Mouse (Mus musculus) MEL (cell line): ENCODE results near the gene Stard10. TPM values are rescaled to one million over a fixed set of nuclear protein-coding genes. Genes with fewer than 3 reads are reported as not detected.
A peak's percentile ranks its signal among the peaks of the same experiment; 100 is the strongest.

ENCODE experiments used
- DNase-seq: peaks from one replicate; pipeline ENCODE4 v3.0.0; 2011; ENCODE audit warnings: low read depth, low spot score
- H3K27ac ChIP-seq: 2 replicates; pipeline ENCODE4 v1.5.1; 2012; ENCODE audit warnings: low read depth, mild to moderate bottlenecking, control low read depth, low read length, moderate library complexity; ENCODE audit not compliant: control insufficient read depth
- H3K27me3 ChIP-seq, 2 experiments: fragments of 150-350 bp in 1 of 2; sonication (generic) in 1 of 2; 2 replicates each; pipeline ENCODE4 v1.6.1; 2012; ENCODE audit warnings: low read length in 2 of 2, mild to moderate bottlenecking in 2 of 2, improper control_type of control experiment in 1 of 2, moderate library complexity in 1 of 2; ENCODE audit not compliant: insufficient read depth in 2 of 2, control insufficient read depth in 1 of 2
- H3K36me3 ChIP-seq, 2 experiments: 2 replicates each; pipeline ENCODE4 v1.6.1; 2012 to 2014; ENCODE audit warnings: low read length in 2 of 2, improper control_type of control experiment in 1 of 2, inconsistent platforms in 1 of 2, mild to moderate bottlenecking in 1 of 2; ENCODE audit not compliant: insufficient read depth in 2 of 2, control insufficient read depth in 1 of 2
- H3K4me1 ChIP-seq, 2 experiments: fragments of 150-350 bp in 1 of 2; sonication (generic) in 1 of 2; 2 replicates each; pipeline ENCODE4 v1.6.1; 2012; ENCODE audit warnings: low read length in 2 of 2, improper control_type of control experiment in 1 of 2, mild to moderate bottlenecking in 1 of 2; ENCODE audit not compliant: insufficient read depth in 2 of 2, control insufficient read depth in 1 of 2
- H3K4me3 ChIP-seq, 2 experiments: fragments of 150-350 bp in 1 of 2; sonication (generic) in 1 of 2; 2 replicates each; pipeline ENCODE4 v1.5.1; 2012; ENCODE audit warnings: low read depth in 2 of 2, low read length in 2 of 2, mild to moderate bottlenecking in 2 of 2, moderate library complexity in 2 of 2, control low read depth in 1 of 2, improper control_type of control experiment in 1 of 2; ENCODE audit not compliant: control insufficient read depth in 1 of 2, insufficient read depth in 1 of 2
- H3K79me2 ChIP-seq: 2 replicates; pipeline ENCODE4 v1.6.1; 2012; ENCODE audit warnings: mild to moderate bottlenecking, low read length, moderate library complexity; ENCODE audit not compliant: control insufficient read depth, poor library complexity, insufficient read depth
- H3K9ac ChIP-seq: 2 replicates; pipeline ENCODE4 v1.6.1; 2012; ENCODE audit warnings: low read depth, mild to moderate bottlenecking, control low read depth, low read length, moderate library complexity; ENCODE audit not compliant: control insufficient read depth, poor library complexity, severe bottlenecking
- H3K9me3 ChIP-seq: fragments of 150-350 bp; sonication (generic); replicated peaks from 2 replicates; pipeline ENCODE4 v1.6.1; 2012; ENCODE audit warnings: mild to moderate bottlenecking, low read length, improper control_type of control experiment, moderate library complexity; ENCODE audit not compliant: insufficient read depth
- CHD1 ChIP-seq: IDR thresholded peaks from 2 replicates; pipeline ENCODE4 v1.6.1; 2012; ENCODE audit warnings: low read depth, mild to moderate bottlenecking, inconsistent platforms, low read length, improper control_type of control experiment
- CTCF ChIP-seq, 3 experiments: IDR thresholded peaks in 2 of 3; conservative IDR thresholded peaks in 1 of 3; 2 replicates each; pipeline ENCODE4 v1.5.1; 2011 to 2012; ENCODE audit warnings: low read length in 3 of 3, low read depth in 2 of 3, mild to moderate bottlenecking in 2 of 3, improper control_type of control experiment in 1 of 3, inconsistent platforms in 1 of 3, mixed read lengths in 1 of 3, moderate library complexity in 1 of 3; ENCODE audit not compliant: control insufficient read depth in 1 of 3, insufficient read depth in 1 of 3, poor library complexity in 1 of 3, severe bottlenecking in 1 of 3
- GABPA ChIP-seq: IDR thresholded peaks from 2 replicates; pipeline ENCODE4 v1.6.1; 2012; ENCODE audit warnings: low read depth, mild to moderate bottlenecking, inconsistent platforms, low read length, improper control_type of control experiment, moderate library complexity
- GATA1 ChIP-seq: IDR thresholded peaks from 2 replicates; pipeline ENCODE4 v1.6.1; 2011; ENCODE audit warnings: low read depth, low read length, improper control_type of control experiment
- JUND ChIP-seq: IDR thresholded peaks from 2 replicates; pipeline ENCODE4 v1.6.1; 2011; ENCODE audit warnings: low read depth, mild to moderate bottlenecking, improper control_type of control experiment, low read length
- MAFK ChIP-seq: IDR thresholded peaks from 2 replicates; pipeline ENCODE4 v1.6.1; 2011; ENCODE audit warnings: low read depth, mild to moderate bottlenecking, low read length, improper control_type of control experiment, borderline replicate concordance
- MAX ChIP-seq: IDR thresholded peaks from 2 replicates; pipeline ENCODE4 v1.6.1; 2011; ENCODE audit warnings: low read length, improper control_type of control experiment
- MAZ ChIP-seq: IDR thresholded peaks from 2 replicates; pipeline ENCODE4 v1.6.1; 2012; ENCODE audit warnings: low read depth, mild to moderate bottlenecking, inconsistent platforms, low read length, improper control_type of control experiment
- MEF2A ChIP-seq: IDR thresholded peaks from 2 replicates; pipeline ENCODE4 v1.6.1; 2014; ENCODE audit warnings: low read depth, mild to moderate bottlenecking, inconsistent platforms, low read length, improper control_type of control experiment; ENCODE audit not compliant: poor library complexity, insufficient replicate concordance, severe bottlenecking; ENCODE audit errors: extremely low read depth
- MYB ChIP-seq: IDR thresholded peaks from 2 replicates; pipeline ENCODE4 v1.6.1; 2011; ENCODE audit warnings: mild to moderate bottlenecking, low read depth, low read length, improper control_type of control experiment
- NRF1 ChIP-seq: IDR thresholded peaks from 2 replicates; pipeline ENCODE4 v1.6.1; 2014; ENCODE audit warnings: low read depth, mild to moderate bottlenecking, inconsistent platforms, low read length, improper control_type of control experiment, moderate library complexity; ENCODE audit not compliant: poor library complexity, insufficient read depth, severe bottlenecking
- POLR2AphosphoS5 ChIP-seq: IDR thresholded peaks from 2 replicates; pipeline ENCODE4 v1.6.1; 2012; ENCODE audit warnings: low read depth, borderline replicate concordance, mild to moderate bottlenecking, inconsistent platforms, low read length, moderate library complexity, mixed read lengths
- RAD21 ChIP-seq: IDR thresholded peaks from 2 replicates; pipeline ENCODE4 v1.6.1; 2011; ENCODE audit warnings: mild to moderate bottlenecking, low read depth, low read length, improper control_type of control experiment
- SIN3A ChIP-seq: IDR thresholded peaks from 2 replicates; pipeline ENCODE4 v1.6.1; 2012; ENCODE audit warnings: low read length, improper control_type of control experiment, inconsistent platforms
- SMC3 ChIP-seq: IDR thresholded peaks from 2 replicates; pipeline ENCODE4 v1.6.1; 2011; ENCODE audit warnings: low read depth, low read length, improper control_type of control experiment
- TAL1 ChIP-seq: IDR thresholded peaks from 2 replicates; pipeline ENCODE4 v1.6.1; 2012; ENCODE audit warnings: mild to moderate bottlenecking, inconsistent platforms, low read length, moderate library complexity, mixed read lengths
- TBP ChIP-seq: IDR thresholded peaks from 2 replicates; pipeline ENCODE4 v1.8.0; 2011; ENCODE audit warnings: low read depth, low read length, improper control_type of control experiment
- USF1 ChIP-seq: IDR thresholded peaks from 2 replicates; pipeline ENCODE4 v1.6.1; 2014; ENCODE audit warnings: low read depth, mild to moderate bottlenecking, inconsistent platforms, low read length, improper control_type of control experiment, moderate library complexity
- USF2 ChIP-seq, 2 experiments: IDR thresholded peaks; 2 replicates each; pipeline ENCODE4 v1.6.1; 2011 to 2012; ENCODE audit warnings: improper control_type of control experiment in 2 of 2, low read length in 2 of 2, borderline replicate concordance in 1 of 2, inconsistent platforms in 1 of 2, low read depth in 1 of 2, mild to moderate bottlenecking in 1 of 2; ENCODE audit not compliant: insufficient read depth in 1 of 2
- ZC3H11A ChIP-seq: IDR thresholded peaks from 2 replicates; pipeline ENCODE4 v1.6.1; 2012; ENCODE audit warnings: low read depth, mild to moderate bottlenecking, inconsistent platforms, low read length, improper control_type of control experiment
- ZMIZ1 ChIP-seq: IDR thresholded peaks from 2 replicates; pipeline ENCODE4 v1.6.1; 2012; ENCODE audit warnings: low read depth, mild to moderate bottlenecking, inconsistent platforms, low read length, improper control_type of control experiment, moderate library complexity
- polyA plus RNA-seq, 2 experiments: library from polyadenylated mRNA; stranded (reverse) in 1 of 2; unstranded in 1 of 2; fragments of >175 nt in 1 of 2; fragments of >200 nt in 1 of 2; gene quantifications; 2 replicates each; pipeline versions ENCODE4 v1.2.1 to v1.2.4; 2012; ENCODE audit warnings: low replicate concordance in 2 of 2, low read depth in 1 of 2; ENCODE audit not compliant: insufficient read length in 2 of 2, insufficient read depth in 1 of 2, missing spikeins in 1 of 2
- total RNA-seq: library from RNA; depleted of rRNA; stranded (reverse); fragments of 300-350 nt; gene quantifications from 2 replicates; pipeline ENCODE4 v1.2.3, GENCODE M21; 2012

Stard10 gene
- total and polyA plus RNA-seq, 3 experiments = 9.3 to 17.9 TPM; not detected in 1

DNA sequence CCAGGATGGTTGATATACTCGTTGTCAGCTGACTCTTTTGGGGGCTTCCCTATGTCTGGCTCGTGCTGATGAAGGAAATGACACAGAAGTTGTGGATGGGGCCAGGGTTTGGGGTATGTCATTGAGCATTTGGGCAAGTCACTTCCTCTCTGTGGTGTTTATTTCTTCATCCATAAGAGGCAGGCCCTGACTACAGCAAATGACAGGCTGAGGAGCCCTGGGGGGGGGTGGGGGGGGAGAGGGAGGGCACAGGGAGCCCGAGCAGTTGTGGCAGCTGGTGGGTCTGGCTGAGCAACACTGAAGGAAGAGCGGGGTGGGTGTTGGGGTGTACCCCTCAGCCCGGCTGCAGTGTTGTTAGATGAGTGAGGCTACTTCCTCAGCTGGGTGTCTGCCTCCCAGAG is 45.9 kb downstream of the Stard10 start:
- H3K27me3 ChIP-seq = no peaks in the 10 kb centered on the region
- peak; percentile 53 for DNase-seq
- H3K79me2 ChIP-seq = no peaks in the 10 kb centered on the region; the same call in 1 of the 2 replicates
- H3K9ac ChIP-seq = no peak overlapping the region
- no peaks in the 10 kb centered on the region for H3K9me3 ChIP-seq
- H3K4me3 ChIP-seq = no peak overlapping the region
- H3K36me3 ChIP-seq = peaks cover 0 to 26% of the 10 kb centered on the region in 2 experiments; a peak in 2 of 4 replicates
- TF ChIP-seq TAL1 (no peak), USF1 (no peak), MAFK (no peak), ZMIZ1 (no peak), SMC3 (no peak), MAX (no peak)
- TF ChIP-seq, all 39 proteins: peak for 0
- Histone ChIP-seq H3K27ac (no peak overlapping the region), H3K4me1 (peaks cover 19 to 45% of the 10 kb centered on the region in 2 experiments)

DNA sequence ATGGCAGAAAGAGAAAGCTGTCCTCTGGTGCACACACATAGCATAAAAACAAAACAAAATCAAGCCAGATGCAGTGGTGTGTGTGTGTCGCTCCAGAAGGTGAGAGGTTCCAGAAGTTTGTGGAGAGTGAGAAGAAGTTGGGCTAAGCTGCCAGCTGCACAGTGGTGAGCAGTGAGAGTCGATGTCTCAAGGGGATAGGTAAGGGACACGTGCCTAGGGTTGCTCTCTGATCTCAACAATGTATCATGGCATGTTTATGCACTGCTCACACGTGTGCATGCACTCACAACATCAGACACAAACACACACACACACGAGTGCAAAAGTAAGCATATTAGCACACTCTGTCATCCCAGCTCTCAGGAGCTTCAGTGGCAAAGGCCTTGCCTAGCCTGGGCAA is 47.0 kb downstream of the Stard10 start:
- Histone ChIP-seq H3K9me3 (no peaks in the 10 kb centered on the region), H3K27me3 (no peaks in the 10 kb centered on the region), H3K36me3 (peaks cover 0 to 36% of the 10 kb centered on the region in 2 experiments; a peak in 2 of 4 replicates), H3K9ac (no peak overlapping the region), H3K27ac (no peak overlapping the region; the same call in 1 of the 2 replicates), H3K79me2 (no peaks in the 10 kb centered on the region; the same call in 1 of the 2 replicates), H3K4me1 (peaks cover 25 to 54% of the 10 kb centered on the region in 2 experiments), H3K4me3 (no peak overlapping the region)
- no peak for DNase-seq
- TF ChIP-seq POLR2AphosphoS5 = no peak
- no peak for TF ChIP-seq TBP
- TF ChIP-seq RAD21 = no peak
- TF ChIP-seq ZMIZ1 = no peak
- no peak for TF ChIP-seq GATA1
- TF ChIP-seq SMC3 = no peak
- no peak for TF ChIP-seq CHD1
- TF ChIP-seq MAX = no peak
- no peak for TF ChIP-seq SIN3A
- no peak for TF ChIP-seq ZC3H11A
- no peak for TF ChIP-seq MAZ
- TF ChIP-seq NRF1 = no peak
- no peak for TF ChIP-seq JUND
- TF ChIP-seq CTCF (IDR thresholded peaks at IDR 0.05 in 2 of 3, conservative IDR thresholded peaks at IDR 0.05 in 1 of 3; ENCODE audit: control insufficient read depth in 1 of 3, insufficient read depth in 1 of 3, low read depth in 2 of 3, low read length in 3 of 3, poor library complexity in 1 of 3, severe bottlenecking in 1 of 3) = no peak
- TF ChIP-seq MEF2A = no peak
- TF ChIP-seq USF2 (IDR thresholded peaks at IDR 0.05; ENCODE audit: borderline replicate concordance in 1 of 2, insufficient read depth in 1 of 2, low read depth in 1 of 2, low read length in 2 of 2) = no peak
- no peak for TF ChIP-seq GABPA
- TF ChIP-seq MYB = no peak
